Mouse (Mus musculus): ENCODE measurements around the gene Pmel. TPM values are rescaled to one million over a fixed set of nuclear protein-coding genes. Genes with fewer than 3 reads are reported as not detected.

The Pmel gene
- polyA plus RNA-seq (2015; fragmentation: Illumina TruSeq; extraction: RNeasy Lipid Tissue Mini Kit (QIAGEN cat#74804); ENCODE audit: low read depth, low replicate concordance), result 1.2 TPM

DNA sequence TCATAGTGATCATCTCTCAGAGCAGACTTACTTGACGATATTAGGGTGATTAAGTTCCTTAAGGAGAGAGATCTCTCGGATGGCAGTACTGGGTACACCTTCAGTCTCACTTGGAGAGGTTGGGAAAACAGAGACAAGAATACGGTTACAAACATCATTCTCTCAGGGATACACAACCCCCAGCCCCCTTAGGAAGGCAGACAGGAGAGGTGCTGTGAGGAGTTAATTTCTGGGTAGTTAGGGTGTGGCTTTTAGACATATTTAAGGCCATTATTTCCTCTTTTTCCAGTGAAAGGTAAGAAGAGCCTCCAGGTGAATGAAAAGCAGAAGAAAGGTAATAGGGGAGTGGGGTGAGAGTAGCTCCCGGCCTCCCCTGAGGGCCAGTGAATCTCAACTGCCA, at the start of gene Pmel:
Gene Pmel (plus strand): TSS at position 301 of the 400 bp plus-strand sequence.

GRCm38 (mm10) chr10:128673763-128674468, 30.1 kb upstream of the Pmel start, which contains the start of gene Suox:
Gene Suox (minus strand): TSS chr10:128674073.

GRCm38 (mm10) chr10:128695992-128696807, 7.8 kb upstream of the Pmel start, which contains the start of gene Rab5b:
Gene Rab5b (minus strand): TSS chr10:128696264.

DNA sequence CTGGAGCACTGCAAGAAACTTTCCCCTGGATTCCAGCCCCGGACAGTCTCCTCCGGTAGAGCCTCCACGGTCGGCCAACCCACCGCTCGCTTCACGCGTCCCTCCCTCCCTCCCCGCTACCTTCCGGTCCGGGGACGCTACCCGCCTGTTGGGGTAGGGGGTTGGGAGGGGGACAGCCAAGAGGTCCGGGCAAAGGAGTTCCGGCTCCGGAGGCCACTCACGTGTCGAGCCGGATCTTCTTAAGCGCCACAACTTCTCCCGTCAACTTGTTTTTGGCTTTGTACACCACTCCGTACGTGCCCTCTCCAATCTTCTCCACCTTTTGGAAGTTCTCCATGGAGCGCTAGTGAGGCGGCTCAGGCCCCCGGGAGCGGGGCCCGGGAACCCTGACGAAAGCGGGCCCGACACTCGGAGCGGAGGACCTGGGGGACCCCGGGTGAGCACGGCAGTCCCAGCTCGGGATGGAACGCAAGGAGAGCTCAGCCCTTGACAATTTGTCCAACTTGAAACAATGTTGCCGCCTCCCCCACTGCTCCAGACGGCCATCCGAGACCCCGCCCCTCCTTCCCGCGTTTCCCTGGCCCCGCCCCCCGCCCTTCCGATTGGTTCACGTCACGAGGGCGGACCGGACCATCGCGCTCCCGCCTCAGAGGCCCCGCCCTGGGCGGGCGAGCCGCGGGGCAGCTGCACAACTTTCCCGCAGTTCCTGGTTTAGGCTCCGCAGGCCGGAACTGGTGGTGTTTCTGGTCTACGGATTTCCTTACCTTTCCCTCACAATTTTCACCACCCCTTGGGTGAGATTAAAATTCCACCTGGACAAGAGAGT, 709 bp downstream of the Pmel start, which contains the start of gene Cdk2:
Gene Cdk2 (minus strand): TSS at position 541 of the 826 bp plus-strand sequence.

GRCm38 (mm10) chr10:128744680-128745601, 40.9 kb downstream of the Pmel start, which contains the start of gene Dgka:
Gene Dgka (minus strand): TSS chr10:128744855.

GRCm38 (mm10) chr10:128747646-128748251, 43.8 kb downstream of the Pmel start, which contains the start of gene Pym1:
Gene Pym1 (plus strand): TSS chr10:128747889.

Other genes starting within 250 kb of the Pmel start
- 140 TPM for gene Smarcc2, start 244.9 kb upstream of the Pmel start, polyA plus RNA-seq (2015; fragmentation: Illumina TruSeq; extraction: RNeasy Lipid Tissue Mini Kit (QIAGEN cat#74804); ENCODE audit: low read depth, low replicate concordance)
- 1,213 TPM for gene Myl6, start 210.1 kb upstream of the Pmel start, polyA plus RNA-seq (2015; fragmentation: Illumina TruSeq; extraction: RNeasy Lipid Tissue Mini Kit (QIAGEN cat#74804); ENCODE audit: low read depth, low replicate concordance)
- gene Myl6b, start 205.5 kb upstream of the Pmel start, polyA plus RNA-seq (2015; fragmentation: Illumina TruSeq; extraction: RNeasy Lipid Tissue Mini Kit (QIAGEN cat#74804); ENCODE audit: low read depth, low replicate concordance), result 33.8 TPM
- 8.8 TPM for gene Esyt1, start 178.3 kb upstream of the Pmel start, polyA plus RNA-seq (2015; fragmentation: Illumina TruSeq; extraction: RNeasy Lipid Tissue Mini Kit (QIAGEN cat#74804); ENCODE audit: low read depth, low replicate concordance)
- gene Zc3h10, start 156.4 kb upstream of the Pmel start, polyA plus RNA-seq (2015; fragmentation: Illumina TruSeq; extraction: RNeasy Lipid Tissue Mini Kit (QIAGEN cat#74804); ENCODE audit: low read depth, low replicate concordance), result 13.1 TPM
- 1,818 TPM for gene Rpl41, start 154.9 kb upstream of the Pmel start, polyA plus RNA-seq (2015; fragmentation: Illumina TruSeq; extraction: RNeasy Lipid Tissue Mini Kit (QIAGEN cat#74804); ENCODE audit: low read depth, low replicate concordance)
- 67.6 TPM for gene Pa2g4, start 138.2 kb upstream of the Pmel start, polyA plus RNA-seq (2015; fragmentation: Illumina TruSeq; extraction: RNeasy Lipid Tissue Mini Kit (QIAGEN cat#74804); ENCODE audit: low read depth, low replicate concordance)
- 6.3 TPM for gene Erbb3, start 114.5 kb upstream of the Pmel start, polyA plus RNA-seq (2015; fragmentation: Illumina TruSeq; extraction: RNeasy Lipid Tissue Mini Kit (QIAGEN cat#74804); ENCODE audit: low read depth, low replicate concordance)
- 372 TPM for gene Rps26, start 77.4 kb upstream of the Pmel start, polyA plus RNA-seq (2015; fragmentation: Illumina TruSeq; extraction: RNeasy Lipid Tissue Mini Kit (QIAGEN cat#74804); ENCODE audit: low read depth, low replicate concordance)
- 6.7 TPM for gene Ikzf4, start 58.2 kb upstream of the Pmel start, polyA plus RNA-seq (2015; fragmentation: Illumina TruSeq; extraction: RNeasy Lipid Tissue Mini Kit (QIAGEN cat#74804); ENCODE audit: low read depth, low replicate concordance)
- 13.6 TPM for gene Suox, start 30.1 kb upstream of the Pmel start, polyA plus RNA-seq (2015; fragmentation: Illumina TruSeq; extraction: RNeasy Lipid Tissue Mini Kit (QIAGEN cat#74804); ENCODE audit: low read depth, low replicate concordance)
- 144 TPM for gene Rab5b, start 7.9 kb upstream of the Pmel start, polyA plus RNA-seq (2015; fragmentation: Illumina TruSeq; extraction: RNeasy Lipid Tissue Mini Kit (QIAGEN cat#74804); ENCODE audit: low read depth, low replicate concordance)
- gene Cdk2, start 836 bp downstream of the Pmel start, polyA plus RNA-seq (2015; fragmentation: Illumina TruSeq; extraction: RNeasy Lipid Tissue Mini Kit (QIAGEN cat#74804); ENCODE audit: low read depth, low replicate concordance), result 3.0 TPM
- gene Dgka, start 40.7 kb downstream of the Pmel start, polyA plus RNA-seq (2015; fragmentation: Illumina TruSeq; extraction: RNeasy Lipid Tissue Mini Kit (QIAGEN cat#74804); ENCODE audit: low read depth, low replicate concordance), result 7.5 TPM
- 35.5 TPM for gene Pym1, start 43.7 kb downstream of the Pmel start, polyA plus RNA-seq (2015; fragmentation: Illumina TruSeq; extraction: RNeasy Lipid Tissue Mini Kit (QIAGEN cat#74804); ENCODE audit: low read depth, low replicate concordance)
- 0.30 TPM for gene Mmp19, start 86.7 kb downstream of the Pmel start, polyA plus RNA-seq (2015; fragmentation: Illumina TruSeq; extraction: RNeasy Lipid Tissue Mini Kit (QIAGEN cat#74804); ENCODE audit: low read depth, low replicate concordance)
- gene Dnajc14, start 99.9 kb downstream of the Pmel start, polyA plus RNA-seq (2015; fragmentation: Illumina TruSeq; extraction: RNeasy Lipid Tissue Mini Kit (QIAGEN cat#74804); ENCODE audit: low read depth, low replicate concordance), result 51.2 TPM
- gene Tmem198b, start 100.2 kb downstream of the Pmel start, polyA plus RNA-seq (2015; fragmentation: Illumina TruSeq; extraction: RNeasy Lipid Tissue Mini Kit (QIAGEN cat#74804); ENCODE audit: low read depth, low replicate concordance), result 8.9 TPM
- gene Sarnp, start 113.1 kb downstream of the Pmel start, polyA plus RNA-seq (2015; fragmentation: Illumina TruSeq; extraction: RNeasy Lipid Tissue Mini Kit (QIAGEN cat#74804); ENCODE audit: low read depth, low replicate concordance), result 99.3 TPM
- 18.1 TPM for gene Ormdl2, start 117.5 kb downstream of the Pmel start, polyA plus RNA-seq (2015; fragmentation: Illumina TruSeq; extraction: RNeasy Lipid Tissue Mini Kit (QIAGEN cat#74804); ENCODE audit: low read depth, low replicate concordance)
- 12.4 TPM for gene Gdf11, start 187.5 kb downstream of the Pmel start, polyA plus RNA-seq (2015; fragmentation: Illumina TruSeq; extraction: RNeasy Lipid Tissue Mini Kit (QIAGEN cat#74804); ENCODE audit: low read depth, low replicate concordance)
- 142 TPM for gene Cd63, start 196.8 kb downstream of the Pmel start, polyA plus RNA-seq (2015; fragmentation: Illumina TruSeq; extraction: RNeasy Lipid Tissue Mini Kit (QIAGEN cat#74804); ENCODE audit: low read depth, low replicate concordance)
- gene Rdh5, start 218.7 kb downstream of the Pmel start, polyA plus RNA-seq (2015; fragmentation: Illumina TruSeq; extraction: RNeasy Lipid Tissue Mini Kit (QIAGEN cat#74804); ENCODE audit: low read depth, low replicate concordance), result 12.8 TPM
- 236 TPM for gene Bloc1s1, start 219.8 kb downstream of the Pmel start, polyA plus RNA-seq (2015; fragmentation: Illumina TruSeq; extraction: RNeasy Lipid Tissue Mini Kit (QIAGEN cat#74804); ENCODE audit: low read depth, low replicate concordance)
- gene Itga7, start 229.6 kb downstream of the Pmel start, polyA plus RNA-seq (2015; fragmentation: Illumina TruSeq; extraction: RNeasy Lipid Tissue Mini Kit (QIAGEN cat#74804); ENCODE audit: low read depth, low replicate concordance), result 14.0 TPM